Mouse (Mus musculus): Measurements from ENCODE around the gene Crhr2.
A peak's percentile ranks its signal among the peaks of the same experiment; 100 is the strongest.

The Crhr2 gene

GRCm38 (mm10) chr6:55132794-55133193 is at the start of gene Crhr2:
Gene Crhr2 (minus strand): TSS chr6:55133016.
- DNase-seq (ENCODE audit: low spot score): no peak

- DNase-seq (ENCODE audit: low spot score): no peak
These were observed 46.7 kb upstream of the Crhr2 start for GRCm38 (mm10) chr6:55179560-55179959.

- no peak for DNase-seq (ENCODE audit: low spot score)
These were observed 44.4 kb upstream of the Crhr2 start for GRCm38 (mm10) chr6:55177060-55177732.

GRCm38 (mm10) chr6:55175892-55176291 is 43.1 kb upstream of the Crhr2 start:
- no peak for DNase-seq (ENCODE audit: low spot score)

GRCm38 (mm10) chr6:55175456-55175855 is 42.6 kb upstream of the Crhr2 start:
- DNase-seq (ENCODE audit: low spot score): no peak

GRCm38 (mm10) chr6:55174741-55175181 is 41.9 kb upstream of the Crhr2 start, which contains the start of gene Inmt:
Gene Inmt (minus strand): TSS chr6:55175043.
- no peak for DNase-seq (ENCODE audit: low spot score)

- DNase-seq (ENCODE audit: low spot score): no peak
These were observed 41.1 kb upstream of the Crhr2 start for GRCm38 (mm10) chr6:55173941-55174349.

- no peak for DNase-seq (ENCODE audit: low spot score)
These were observed 40.4 kb upstream of the Crhr2 start for GRCm38 (mm10) chr6:55173171-55173570.

GRCm38 (mm10) chr6:55171638-55172037 is 38.8 kb upstream of the Crhr2 start:
- DNase-seq (ENCODE audit: low spot score): no peak

GRCm38 (mm10) chr6:55169818-55170217 is 37.0 kb upstream of the Crhr2 start:
- DNase-seq (ENCODE audit: low spot score): no peak

GRCm38 (mm10) chr6:55166777-55167463 is 34.1 kb upstream of the Crhr2 start:
- peak; percentile 38 for DNase-seq (ENCODE audit: low spot score)

- DNase-seq (ENCODE audit: low spot score): no peak
These were observed 30.3 kb upstream of the Crhr2 start for GRCm38 (mm10) chr6:55163046-55163584.

GRCm38 (mm10) chr6:55161311-55161761 is 28.5 kb upstream of the Crhr2 start:
- no peak for DNase-seq (ENCODE audit: low spot score)

- DNase-seq (ENCODE audit: low spot score): no peak
These were observed 26.4 kb upstream of the Crhr2 start for GRCm38 (mm10) chr6:55159256-55159655.

GRCm38 (mm10) chr6:55152226-55152625 is 19.4 kb upstream of the Crhr2 start:
- DNase-seq (ENCODE audit: low spot score): no peak

GRCm38 (mm10) chr6:55146138-55146537 is 13.3 kb upstream of the Crhr2 start:
- no peak for DNase-seq (ENCODE audit: low spot score)

GRCm38 (mm10) chr6:55145285-55145684 is 12.5 kb upstream of the Crhr2 start:
- no peak for DNase-seq (ENCODE audit: low spot score)

GRCm38 (mm10) chr6:55138343-55138742 is 5.5 kb upstream of the Crhr2 start:
- DNase-seq (ENCODE audit: low spot score): no peak

GRCm38 (mm10) chr6:55133425-55133824 is 609 bp upstream of the Crhr2 start:
- DNase-seq (ENCODE audit: low spot score): no peak

GRCm38 (mm10) chr6:55131301-55131700 is 1.5 kb downstream of the Crhr2 start:
- no peak for DNase-seq (ENCODE audit: low spot score)

GRCm38 (mm10) chr6:55130631-55131030 is 2.2 kb downstream of the Crhr2 start:
- no peak for DNase-seq (ENCODE audit: low spot score)

GRCm38 (mm10) chr6:55128391-55128790 is 4.4 kb downstream of the Crhr2 start:
- DNase-seq (ENCODE audit: low spot score): no peak

- no peak for DNase-seq (ENCODE audit: low spot score)
These were observed 6.2 kb downstream of the Crhr2 start for GRCm38 (mm10) chr6:55126576-55126975.
